In the genomic region with DNA sequence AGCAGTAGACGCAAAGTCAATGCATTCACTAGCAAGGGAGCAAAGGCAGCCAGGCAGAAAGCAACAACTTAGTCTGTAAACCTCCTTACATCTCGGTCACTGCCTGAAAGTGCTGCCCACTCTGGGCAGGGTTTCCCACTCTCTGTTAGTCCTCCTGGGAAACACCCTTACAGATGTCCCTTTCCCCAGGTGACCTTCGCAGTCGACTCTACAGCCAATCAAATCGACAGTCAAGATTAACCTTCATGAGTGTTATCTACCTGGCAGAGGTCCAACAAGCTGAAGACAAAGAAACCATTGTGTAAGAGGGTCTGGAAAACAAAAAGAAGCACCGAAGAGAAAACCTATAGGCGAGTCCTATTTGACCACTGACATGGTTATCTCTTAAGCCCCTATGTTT, we compare ENCODE assay signal across 18 mouse cellular contexts.
"Had no signal": no experiment of that assay in that cellular context is flagged by ENCODE, and none has a peak within 500 bp of the region (broad histone marks: within the 10 kb centered on the region; RNA-seq: fewer than 3 reads in every experiment).

No protein-coding gene starts in this region.

- H3K27me3 ChIP-seq: kidney, embryonic 15.5 days; liver, embryonic 13.5 days; megakaryocyte, embryonic 14.5 days had no signal

- H3K4me2 ChIP-seq: kidney, embryonic 15.5 days; liver, embryonic 13.5 days; midbrain, embryonic 11.5 days had no signal

- DNase-seq: kidney, adult 2 months; kidney, postnatal 14 days; kidney, postnatal 4 days; layer of hippocampus, adult 9-11 months; liver, embryonic 13.5 days; lung, adult 2 months; midbrain, embryonic 14.5 days; right cerebral cortex, postnatal 25 days; spleen, adult 18-20 months; thymus, adult 18-20 months; thymus, postnatal 4 days had no signal

- H3K9me3 ChIP-seq: kidney, embryonic 15.5 days; liver, embryonic 13.5 days had no signal

- H3K4me1 ChIP-seq: liver, embryonic 13.5 days; megakaryocyte, embryonic 14.5 days had no signal

- H3K36me3 ChIP-seq: kidney, embryonic 15.5 days; liver, embryonic 13.5 days had no signal

- H3K4me3 ChIP-seq: kidney, embryonic 15.5 days; layer of hippocampus, adult 2 months; liver, embryonic 13.5 days; megakaryocyte, embryonic 14.5 days had no signal

- H3K9ac ChIP-seq: kidney, embryonic 15.5 days; liver, embryonic 13.5 days had no signal

- ATAC-seq: hindbrain, postnatal 0 days; inflammation-experienced regulatory T-cells, adult 6 months; lung, postnatal 0 days had no signal

- H3K27ac ChIP-seq: hindbrain, postnatal 0 days; kidney, embryonic 15.5 days; layer of hippocampus, adult 2 months; liver, embryonic 13.5 days had no signal
